Mouse (Mus musculus) urinary bladder, postnatal 25 days (tissue): ENCODE results near the gene Adgrb2.
A peak's percentile ranks its signal among the peaks of the same experiment; 100 is the strongest.

ENCODE experiments used
- DNase-seq: peaks from one replicate; pipeline ENCODE4 v3.0.0; 2022; ENCODE audit warnings: low spot score

The Adgrb2 gene

DNA sequence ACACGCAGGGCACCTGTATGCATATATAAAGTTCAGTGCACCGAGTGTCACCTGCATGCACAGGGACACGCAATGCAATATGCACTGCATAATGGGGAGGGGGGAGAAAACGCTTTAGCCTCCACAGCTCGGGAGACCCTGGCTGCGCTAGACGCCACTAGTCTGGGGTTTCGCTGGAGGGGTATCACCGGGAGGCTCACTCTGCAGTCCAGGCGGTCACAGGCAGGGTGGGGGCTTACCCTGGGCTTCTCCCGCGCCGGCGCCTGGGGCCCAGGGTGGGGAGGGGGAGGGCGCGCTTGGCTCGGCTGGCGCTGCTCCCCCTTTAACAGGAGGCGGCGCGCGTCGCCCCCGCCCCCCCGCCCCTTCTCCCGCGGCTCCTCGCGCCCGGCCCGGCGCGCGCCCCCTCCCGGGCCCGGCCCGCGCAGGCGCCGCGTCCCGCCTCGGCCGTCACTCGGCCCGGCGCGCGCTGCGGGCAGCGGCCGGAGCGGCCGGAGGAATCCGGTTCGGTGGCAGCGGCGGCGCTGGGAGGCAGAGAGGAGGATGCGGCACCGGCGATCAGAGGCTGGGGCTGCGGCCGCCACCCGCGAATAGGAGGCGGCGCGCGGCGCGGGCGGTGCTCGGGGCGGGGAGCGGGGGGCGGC lies at the start of gene Adgrb2:
Adgrb2 (plus strand) TSS at position 450 of the 641 bp plus-strand sequence.
- no peak for DNase-seq

DNA sequence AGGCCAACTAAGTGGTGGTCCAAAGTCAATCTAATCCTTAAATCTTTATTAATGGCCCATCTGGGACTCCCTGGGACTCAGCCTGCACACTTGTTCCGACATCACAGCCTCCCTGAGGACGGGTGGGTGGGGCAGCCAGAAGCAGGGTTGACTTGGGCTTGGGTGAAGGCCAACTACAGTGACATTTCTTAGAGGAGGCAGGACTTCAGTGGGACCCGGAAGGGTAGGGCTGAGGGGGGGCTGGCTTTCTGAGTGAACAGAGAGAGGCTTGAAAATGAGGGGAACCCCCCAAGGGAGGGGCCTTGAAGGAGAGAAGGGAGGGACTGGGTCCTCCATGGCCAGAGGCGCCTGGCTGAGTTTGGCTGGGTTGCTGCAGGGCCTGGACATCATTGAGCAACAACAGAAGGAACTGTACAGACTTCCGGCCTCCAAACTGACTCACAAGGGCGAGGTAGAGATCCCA lies 33.3 kb upstream of the Adgrb2 start:
- DNase-seq, result peak; percentile 42

DNA sequence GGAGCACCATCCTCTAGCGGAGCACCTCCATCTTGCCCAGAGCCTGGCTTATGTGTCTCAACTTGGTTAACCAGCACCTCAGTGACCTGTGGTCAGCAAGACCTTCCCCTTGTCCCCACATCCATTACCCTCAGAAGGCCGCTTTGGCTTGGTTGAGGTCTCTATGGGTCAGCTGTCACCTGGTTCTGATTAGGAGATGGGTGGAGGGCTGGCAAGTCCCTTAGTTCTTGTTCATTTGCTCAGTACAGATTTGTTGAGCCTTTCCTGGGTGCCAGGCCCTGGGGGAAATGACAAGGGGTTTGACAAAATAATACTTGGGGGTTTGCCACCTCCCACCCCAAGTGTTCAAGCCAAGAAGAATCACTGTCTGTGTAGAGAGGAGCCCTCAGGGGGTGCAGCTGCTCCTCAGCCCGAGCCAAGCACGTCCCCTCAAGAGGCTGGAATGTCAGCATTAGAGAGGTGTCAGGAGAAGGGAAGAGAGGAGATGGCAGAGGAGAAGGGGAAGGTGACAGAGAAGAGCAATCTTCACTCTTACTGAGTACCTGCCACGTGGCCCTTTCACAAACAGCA lies 32.3 kb upstream of the Adgrb2 start:
- no peak for DNase-seq

DNA sequence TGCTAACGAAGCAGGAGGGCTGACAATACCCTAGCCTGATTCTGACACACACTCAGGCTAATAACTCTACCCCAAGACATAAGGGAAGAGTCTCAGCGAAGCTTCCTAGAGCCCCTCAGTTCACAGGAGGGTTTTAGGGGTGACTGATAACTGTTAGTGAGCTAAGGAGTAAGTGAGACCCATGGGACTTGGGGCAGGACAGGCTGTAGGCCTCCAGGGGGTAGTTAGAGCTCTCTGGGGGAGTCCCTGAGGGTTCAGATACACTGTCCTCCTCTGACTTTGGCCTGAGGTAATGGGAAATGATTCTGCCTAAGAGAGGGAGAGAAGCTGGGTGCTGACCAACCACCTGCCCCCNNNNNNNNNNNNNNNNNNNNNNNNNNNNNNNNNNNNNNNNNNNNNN lies 30.1 kb upstream of the Adgrb2 start:
- DNase-seq, result no peak

DNA sequence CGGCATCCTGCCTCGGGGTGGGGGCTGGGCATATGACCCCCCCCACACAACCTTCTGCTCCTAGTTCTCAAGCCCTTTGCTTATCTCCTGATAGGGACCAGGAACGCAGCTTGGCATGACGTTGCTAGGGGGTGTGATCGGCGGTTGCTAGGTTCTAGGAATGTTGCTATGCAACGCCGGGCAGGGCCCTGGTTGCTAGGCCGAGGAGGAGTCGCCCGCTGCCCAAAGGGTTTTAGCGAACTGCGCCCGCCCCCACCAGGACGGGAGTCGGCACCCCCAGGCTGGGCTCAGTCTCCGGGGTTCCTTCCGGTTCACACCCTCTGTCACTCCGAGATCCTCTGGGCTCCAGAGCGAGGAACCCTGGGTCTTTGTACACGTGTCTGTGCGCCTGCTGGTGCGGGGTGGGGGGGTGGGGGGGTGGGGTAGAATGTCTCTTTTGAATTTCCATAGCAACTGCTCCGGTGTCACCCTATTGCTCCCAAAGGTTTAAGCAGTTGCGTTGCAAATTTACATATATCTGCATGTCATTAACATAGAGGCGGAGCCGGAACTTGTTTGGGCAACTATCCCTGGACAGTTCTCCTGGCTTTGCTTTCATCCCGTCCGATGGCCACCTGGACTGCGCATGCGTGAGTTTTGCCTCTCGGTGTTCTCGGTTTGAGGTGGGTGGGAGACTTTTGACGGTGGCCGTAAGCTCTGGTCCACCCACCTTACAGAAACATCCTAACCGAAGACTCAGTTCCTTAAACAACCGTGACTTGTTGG lies 24.3 kb upstream of the Adgrb2 start:
- DNase-seq, result peak; percentile 59

DNA sequence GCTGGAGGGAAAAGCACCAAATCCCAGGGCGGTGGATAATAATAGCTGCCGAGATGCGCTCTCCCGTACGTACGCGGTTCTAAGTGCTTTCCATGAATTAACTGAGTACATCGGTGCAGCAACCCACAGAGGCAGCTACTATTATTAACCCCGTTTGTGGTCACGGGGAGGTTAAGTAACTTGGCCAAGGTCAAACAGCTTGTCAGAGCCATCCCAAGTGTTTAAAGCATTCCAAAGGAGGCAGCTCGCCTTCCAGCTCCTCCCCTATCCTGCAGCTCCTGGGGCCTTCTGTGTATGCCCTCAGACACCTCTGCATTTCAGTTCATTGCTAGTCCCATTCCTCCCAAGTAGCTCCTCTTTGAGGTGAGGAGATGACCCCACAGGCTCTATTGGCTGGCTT lies 19.4 kb upstream of the Adgrb2 start:
- DNase-seq, result no peak

DNA sequence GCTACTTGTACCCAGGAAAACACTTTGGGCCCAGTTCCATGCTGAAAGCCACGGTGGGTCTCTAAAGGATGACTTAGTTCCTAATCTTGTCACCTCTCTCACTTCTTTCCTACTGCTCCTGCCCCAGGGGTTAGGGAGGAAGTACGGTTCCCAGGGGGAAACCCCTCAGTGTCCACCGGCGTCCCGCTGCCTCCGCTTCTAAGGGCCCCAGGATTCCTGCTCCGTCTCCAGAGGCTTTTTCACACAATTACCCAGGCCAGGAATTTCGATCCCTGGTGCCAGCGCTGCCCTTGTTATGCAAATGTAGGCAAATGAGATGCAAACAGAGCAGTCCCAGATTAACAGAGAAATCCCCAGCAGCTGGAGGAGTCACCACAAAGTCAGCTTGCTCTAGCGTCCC lies 18.5 kb upstream of the Adgrb2 start:
- no peak for DNase-seq

DNA sequence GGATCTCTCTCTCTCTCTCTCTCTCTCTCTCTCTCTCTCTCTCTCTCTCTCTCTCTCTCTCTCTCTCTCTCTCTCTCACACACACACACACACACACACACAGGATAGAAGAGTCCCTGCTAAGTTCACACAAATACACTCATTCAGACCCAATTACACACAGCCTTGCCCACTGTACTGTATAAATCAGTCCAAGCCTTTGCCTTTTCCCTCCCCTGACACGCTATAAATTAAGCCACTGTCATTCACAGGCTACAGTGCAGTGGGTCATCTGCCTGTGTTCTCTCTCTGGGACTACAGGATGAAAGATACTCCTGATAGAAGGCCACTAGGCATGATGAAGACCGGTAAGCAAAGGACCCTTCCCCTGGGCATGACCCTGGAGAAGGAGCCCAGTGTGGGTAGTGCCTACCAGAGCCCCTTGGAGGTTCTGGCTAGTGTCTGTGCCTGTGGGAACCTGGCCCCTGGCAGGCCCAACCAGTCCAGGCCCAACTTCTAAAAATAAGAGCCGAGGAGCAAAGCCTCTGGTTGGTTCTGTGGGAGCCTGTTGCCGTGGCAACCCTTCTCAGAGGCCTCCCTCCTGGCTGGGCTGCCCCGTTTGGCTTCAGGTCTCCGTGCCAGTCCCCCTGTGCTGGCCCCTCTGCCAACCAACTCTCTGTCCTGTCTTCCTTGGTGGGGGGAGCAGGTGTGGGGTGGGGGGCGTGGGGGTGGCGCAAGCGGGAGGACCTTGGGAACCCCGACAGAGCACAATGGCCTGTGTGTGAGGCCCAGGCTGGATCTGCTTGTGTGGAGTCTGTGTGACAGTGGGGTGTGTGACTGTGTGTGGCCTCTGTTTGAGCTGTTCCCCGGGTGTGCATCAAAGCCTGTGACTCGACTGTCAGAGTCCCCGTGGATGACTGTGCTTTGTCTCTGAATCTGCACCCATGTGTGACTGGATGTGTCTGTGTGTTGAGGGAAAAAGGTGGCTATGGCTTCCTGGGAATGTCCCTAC lies 17.4 kb upstream of the Adgrb2 start:
- DNase-seq, result no peak

DNA sequence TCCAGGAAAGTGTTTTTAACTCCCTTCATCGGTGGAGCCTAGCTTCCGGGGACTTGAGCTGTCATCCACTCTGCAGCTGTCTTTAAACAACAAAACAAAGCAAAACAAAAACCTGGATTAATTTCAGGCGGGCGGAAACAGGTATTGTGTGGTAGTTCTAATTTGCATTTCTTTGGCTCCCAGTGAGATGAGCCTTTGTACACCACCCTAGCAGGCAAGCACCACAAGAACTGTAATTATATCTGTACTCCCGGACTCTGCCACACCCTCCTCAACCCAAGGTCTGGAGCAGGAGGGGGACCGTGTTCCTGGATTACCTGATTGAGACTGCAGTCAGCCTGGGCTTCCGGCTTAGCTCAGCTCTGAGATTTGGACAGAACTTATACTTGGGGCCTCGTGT lies 14.5 kb upstream of the Adgrb2 start:
- no peak for DNase-seq

DNA sequence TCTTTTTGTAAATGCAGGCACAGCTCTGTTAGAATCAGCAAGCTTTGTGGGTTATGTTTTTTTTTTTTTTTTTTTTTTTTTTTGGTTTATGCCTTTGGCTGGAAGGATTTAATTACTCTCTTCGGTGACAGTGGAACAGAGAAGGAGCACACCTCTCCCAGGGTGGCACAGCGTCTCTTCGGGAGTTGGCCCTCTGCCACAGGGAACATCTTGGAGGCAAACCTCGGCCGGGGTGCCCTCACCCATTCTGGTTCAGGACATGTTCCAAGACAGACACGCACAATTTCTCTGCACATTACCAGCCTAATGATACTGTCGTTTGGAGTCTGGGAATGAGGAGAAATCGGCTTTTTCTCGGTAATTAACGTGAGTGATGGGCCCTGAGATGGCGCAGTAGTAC lies 13.8 kb upstream of the Adgrb2 start:
- DNase-seq, result no peak

DNA sequence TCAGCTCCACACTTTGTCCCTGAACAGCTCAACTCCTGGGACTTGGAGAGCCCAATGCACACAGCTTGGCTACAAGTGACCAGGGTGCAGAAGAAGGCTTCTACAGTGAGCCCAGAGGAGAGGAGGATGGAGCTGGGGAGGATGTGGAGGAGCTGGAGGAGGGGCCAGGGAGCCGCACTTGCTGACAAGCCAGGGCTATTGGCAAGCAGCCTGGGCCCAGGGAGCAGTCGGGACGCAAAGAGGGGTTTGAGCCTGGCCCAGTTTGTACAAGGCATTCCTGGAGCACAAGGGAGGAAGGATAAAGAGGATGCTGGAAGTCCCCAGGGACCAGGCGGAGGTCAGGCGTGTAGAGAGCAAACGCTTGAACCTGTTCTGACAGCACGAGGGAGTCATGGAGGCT lies 12.7 kb upstream of the Adgrb2 start:
- no peak for DNase-seq

DNA sequence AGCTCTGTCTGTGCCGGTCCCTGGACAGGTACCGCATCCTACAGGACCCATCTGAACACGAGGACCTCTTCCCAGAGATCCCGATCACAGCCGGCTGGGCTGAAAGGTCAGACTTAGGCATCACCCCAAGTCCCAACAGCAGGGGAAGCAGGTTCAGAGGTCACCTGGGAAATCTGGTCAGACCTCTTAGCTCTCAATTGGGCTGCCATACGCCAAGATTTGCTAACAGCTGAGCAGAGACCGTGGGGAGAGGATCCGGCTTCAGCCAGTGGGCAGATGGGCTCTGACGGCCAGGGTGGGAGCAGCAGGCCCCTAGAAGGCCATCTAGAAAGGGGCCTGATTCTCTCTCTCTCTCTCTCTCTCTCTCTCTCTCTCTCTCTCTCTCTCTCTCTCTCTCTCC lies 10.4 kb upstream of the Adgrb2 start:
- DNase-seq, result no peak

DNA sequence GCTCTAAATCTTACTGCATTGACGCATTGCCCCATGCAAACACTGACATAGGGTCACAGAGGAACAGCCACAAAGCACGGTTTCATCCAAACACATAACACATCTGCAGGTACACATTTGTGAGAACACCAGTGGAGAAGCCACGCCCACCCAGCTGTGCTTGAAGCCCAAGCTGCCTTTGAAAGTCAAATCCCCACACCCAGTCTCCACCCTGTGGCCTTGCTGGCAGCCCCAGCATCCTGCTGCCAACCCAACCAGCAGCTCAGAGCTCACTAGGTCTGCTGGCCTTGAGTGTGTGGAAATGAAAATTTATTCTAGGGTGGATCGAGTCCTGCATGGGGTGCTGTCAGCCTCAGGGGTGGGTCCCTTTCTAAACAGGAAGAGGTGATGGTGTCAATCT lies 7.4 kb upstream of the Adgrb2 start:
- DNase-seq, result no peak

DNA sequence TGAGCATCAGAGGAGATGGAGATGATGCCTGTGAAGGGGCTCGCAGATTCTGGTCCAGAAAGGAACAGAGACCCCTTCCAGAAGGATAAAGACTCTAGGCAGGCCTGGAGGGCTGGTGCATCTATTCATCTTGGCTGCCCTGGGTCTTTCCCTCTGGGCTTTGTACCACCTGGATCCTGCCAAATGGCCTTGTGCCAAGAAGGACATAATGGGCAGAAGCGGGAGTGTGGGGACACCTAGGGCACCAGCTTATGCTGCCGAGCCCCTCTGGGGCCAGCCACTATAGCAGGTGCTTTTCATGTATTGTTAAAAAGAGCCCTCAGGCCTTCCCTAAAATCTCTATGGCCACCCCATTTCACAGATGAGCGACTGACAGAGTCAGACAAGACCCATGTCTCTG lies 6.4 kb upstream of the Adgrb2 start:
- DNase-seq, result no peak

DNA sequence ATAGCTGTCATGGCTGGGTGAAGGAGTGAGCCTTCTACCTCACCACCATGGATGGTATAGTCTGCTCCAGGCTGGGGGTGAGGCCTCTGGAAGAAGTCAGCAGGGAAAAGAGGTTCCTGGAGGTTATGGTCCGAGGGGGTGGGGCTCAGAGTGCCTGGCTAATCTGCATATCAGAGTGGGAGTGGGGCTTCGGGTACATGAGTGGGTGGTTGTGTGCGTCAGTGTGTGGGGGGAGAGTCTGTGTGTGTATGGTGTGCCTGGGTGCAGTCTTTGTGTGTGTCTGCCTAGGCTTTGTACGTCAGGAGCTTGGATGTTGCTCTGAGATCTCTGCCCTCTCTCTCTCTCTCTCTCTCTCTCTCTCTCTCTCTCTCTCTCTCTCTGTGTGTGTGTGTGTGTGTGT lies 5.7 kb upstream of the Adgrb2 start:
- DNase-seq, result no peak

DNA sequence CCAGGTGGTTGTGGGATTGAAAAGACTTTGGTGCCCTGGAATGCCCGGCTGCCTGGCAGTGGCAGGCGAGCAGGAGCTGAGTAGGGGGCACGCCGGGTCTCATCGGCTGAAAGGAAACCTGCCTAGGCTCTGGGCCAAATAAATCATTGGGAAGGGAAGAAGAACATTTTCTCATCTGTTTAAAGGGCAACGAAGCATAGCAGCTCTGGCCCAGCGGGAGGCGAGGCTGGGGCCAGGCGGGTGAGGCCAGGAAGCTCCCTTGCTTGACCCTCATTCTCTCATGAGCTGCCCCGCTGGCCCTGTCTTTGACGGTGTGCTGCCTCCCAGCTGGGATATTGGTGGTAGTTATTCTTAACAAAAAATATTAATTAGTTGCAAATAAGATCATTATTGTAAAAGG lies 3.0 kb upstream of the Adgrb2 start:
- no peak for DNase-seq

DNA sequence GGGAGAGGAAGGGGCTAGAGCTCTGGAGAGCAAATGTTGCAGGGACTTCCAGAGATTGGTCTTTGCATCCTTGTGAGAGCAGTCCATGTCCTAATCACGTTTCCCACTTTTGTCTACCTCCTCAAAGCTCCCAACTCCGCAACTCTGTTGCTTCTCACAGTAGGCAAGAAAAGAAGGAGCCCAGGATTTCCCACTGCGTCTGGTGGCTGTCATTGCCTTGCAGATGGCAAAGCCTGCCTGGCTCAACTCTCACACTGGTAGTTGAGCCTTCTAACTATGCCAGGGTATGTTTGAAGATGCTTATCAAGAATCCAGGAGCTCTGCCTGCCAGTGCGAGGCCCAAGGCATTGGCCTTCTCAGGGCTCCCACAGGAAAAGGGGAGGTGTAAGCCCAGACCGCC lies 1.6 kb upstream of the Adgrb2 start:
- DNase-seq, result no peak

DNA sequence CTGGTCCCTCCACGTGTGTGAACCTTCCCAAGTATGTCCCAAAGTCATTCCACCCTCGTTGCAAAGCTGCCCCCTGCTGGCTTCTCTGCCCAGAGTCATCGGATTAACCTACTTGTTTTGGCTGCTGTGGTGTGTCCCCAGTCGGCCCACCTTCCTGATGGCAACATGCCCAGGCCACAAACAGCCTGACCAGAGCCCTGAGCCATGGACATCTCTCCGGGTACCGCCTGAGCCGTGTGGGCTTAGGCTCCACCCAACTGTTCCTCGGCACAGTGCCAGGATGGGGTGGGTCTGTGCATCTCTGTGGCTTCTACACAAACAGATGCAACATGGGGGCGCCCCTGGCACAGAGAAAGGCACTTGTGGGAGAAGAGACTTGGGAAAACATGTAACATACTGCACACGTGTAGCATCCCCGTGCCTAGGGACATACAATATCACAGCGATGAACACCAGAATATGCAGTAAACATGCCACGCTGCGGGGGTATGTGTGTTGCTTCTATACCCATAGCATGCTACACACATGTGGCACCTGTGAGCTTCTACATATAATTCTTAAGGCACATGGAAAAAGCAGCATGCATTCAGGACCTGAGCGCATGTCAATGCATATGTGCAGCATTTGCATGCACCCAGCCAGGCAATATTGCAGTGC lies 778 bp upstream of the Adgrb2 start:
- DNase-seq, result peak; percentile 56

DNA sequence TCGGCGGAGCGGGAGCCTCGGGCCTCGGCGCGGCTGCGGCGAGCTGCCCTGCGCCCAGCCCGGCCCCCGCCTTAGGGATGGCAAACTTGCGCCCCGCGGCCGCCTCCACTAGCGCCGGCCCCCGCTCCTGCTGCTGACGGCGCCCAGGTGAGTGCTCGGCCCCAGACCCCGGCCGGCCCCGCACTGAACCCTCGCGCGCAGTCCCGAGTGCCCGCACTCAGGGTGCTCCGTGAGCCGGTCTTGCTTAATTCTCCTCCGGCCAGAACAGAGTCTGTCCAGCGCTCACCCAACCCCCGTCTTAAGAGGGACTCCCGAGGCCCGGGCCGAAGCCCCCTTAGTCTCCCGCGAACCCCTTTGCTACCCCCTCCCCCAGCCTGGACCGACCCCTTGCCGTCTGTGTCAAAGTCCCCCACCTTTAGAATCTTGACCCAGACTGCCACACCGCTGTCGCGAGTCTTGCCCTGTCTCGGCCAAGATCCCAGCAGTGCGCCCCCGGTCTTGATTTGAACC lies 546 bp downstream of the Adgrb2 start:
- no peak for DNase-seq

DNA sequence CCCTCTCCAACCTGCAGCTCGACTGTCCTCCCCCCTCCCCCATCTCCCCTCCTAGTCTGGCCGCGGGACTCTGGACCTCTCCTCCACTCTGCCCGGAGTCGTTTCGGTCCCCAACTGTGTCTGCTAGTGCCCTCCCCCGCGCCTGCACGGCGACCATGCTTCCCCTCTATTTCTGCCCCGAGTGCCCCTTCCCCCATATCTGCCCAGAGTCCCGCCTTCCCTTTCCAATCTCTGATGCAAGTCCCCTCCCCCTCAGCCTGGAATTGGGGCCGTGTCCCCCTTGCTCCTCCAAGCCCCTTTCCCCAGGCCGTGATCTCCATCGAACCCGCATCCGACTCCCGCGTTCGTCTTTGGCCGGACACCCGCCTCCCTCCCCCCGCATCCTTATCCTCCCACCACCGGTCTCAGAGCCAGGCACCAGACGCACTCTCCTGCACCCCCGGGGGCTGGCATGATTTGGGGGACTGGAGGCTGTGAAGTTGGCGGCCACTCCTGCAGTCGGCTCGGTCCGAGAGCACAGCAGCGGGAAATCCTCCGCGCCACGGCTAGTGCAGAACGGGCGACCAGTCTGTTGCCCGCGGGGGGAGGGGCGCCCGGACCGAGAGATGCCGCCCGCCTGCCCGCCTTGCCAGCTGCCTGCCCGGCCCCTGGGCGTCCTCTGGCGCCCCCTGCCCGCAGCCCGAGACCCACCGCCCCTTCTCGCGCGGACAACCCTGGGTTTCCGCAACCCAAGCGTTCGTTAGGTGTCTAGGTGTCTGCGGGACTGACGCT lies 1.2 kb downstream of the Adgrb2 start:
- peak; percentile 48 for DNase-seq
